Mouse (Mus musculus) cerebellum, adult 2 months (tissue): ENCODE measurements around the gene Kirrel2.

ENCODE experiments used
- CTCF ChIP-seq: fragments of 200-500 bp; IDR thresholded peaks from 2 replicates; pipeline ENCODE4 v1.5.1; 2011; ENCODE audit warnings: low read depth, mild to moderate bottlenecking, control low read depth, low read length, moderate library complexity, borderline replicate concordance; ENCODE audit not compliant: insufficient read depth
- POLR2A ChIP-seq: fragments of 200-500 bp; IDR thresholded peaks from 2 replicates; pipeline ENCODE4 v1.6.1; 2011; ENCODE audit warnings: low read length, control low read depth, borderline replicate concordance; ENCODE audit not compliant: insufficient read depth

GRCm38 (mm10) chr7:30409789-30410188, 47.7 kb downstream of the Kirrel2 start:
- TF ChIP-seq CTCF (no peak), POLR2A (no peak)
